Mouse (Mus musculus): Measurements from ENCODE around the gene Phc2. TPM values are rescaled to one million over a fixed set of nuclear protein-coding genes. Genes with fewer than 3 reads are reported as not detected.

Phc2 gene
- polyA plus RNA-seq, 1 experiment: 83.8 TPM

DNA sequence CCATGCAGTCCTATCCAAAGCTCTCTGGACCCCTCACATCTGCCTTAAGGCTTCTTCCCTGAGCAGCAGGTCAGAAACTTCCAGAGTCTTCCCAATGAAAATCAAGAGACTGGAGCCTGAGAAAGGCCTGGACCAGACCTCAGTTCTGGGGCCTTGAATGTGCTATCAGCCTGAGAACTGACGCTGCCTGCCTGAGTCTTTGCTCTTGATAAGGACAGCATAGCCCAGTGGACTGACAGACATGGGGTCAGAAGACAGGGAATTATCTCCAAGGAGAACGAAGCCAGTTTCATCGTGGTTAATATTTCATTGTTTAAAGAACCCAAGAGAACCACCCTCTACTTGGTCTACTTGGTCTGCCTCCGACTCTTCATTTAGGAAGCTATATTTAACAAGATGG lies 128.1 kb downstream of the Phc2 start:
- Histone ChIP-seq H3K36me3 (ENCODE audit: control insufficient read depth, insufficient read depth, low read length) (peaks cover 30% of the 10 kb centered on the region), H3K27ac (ENCODE audit: insufficient read depth, low read depth, low read length) (no peak overlapping the region), H3K4me1 (ENCODE audit: control insufficient read depth, insufficient read depth, insufficient read length, low read length) (peaks cover 2% of the 10 kb centered on the region; the same call in 1 of the 2 replicates), H3K4me3 (ENCODE audit: low read depth, low read length) (no peak overlapping the region), H3K27me3 (ENCODE audit: control insufficient read depth, insufficient read depth, low read length) (no peaks in the 10 kb centered on the region)
- TF ChIP-seq POLR2A (IDR thresholded peaks at IDR 0.05; ENCODE audit: low read depth, low read length) (no peak), CTCF (IDR thresholded peaks at IDR 0.05; ENCODE audit: extremely low read depth, insufficient read length, insufficient replicate concordance, low read depth, low read length) (no peak)
- WGBS: 63% methylated on average over 4 of the region's 4 CpGs

DNA sequence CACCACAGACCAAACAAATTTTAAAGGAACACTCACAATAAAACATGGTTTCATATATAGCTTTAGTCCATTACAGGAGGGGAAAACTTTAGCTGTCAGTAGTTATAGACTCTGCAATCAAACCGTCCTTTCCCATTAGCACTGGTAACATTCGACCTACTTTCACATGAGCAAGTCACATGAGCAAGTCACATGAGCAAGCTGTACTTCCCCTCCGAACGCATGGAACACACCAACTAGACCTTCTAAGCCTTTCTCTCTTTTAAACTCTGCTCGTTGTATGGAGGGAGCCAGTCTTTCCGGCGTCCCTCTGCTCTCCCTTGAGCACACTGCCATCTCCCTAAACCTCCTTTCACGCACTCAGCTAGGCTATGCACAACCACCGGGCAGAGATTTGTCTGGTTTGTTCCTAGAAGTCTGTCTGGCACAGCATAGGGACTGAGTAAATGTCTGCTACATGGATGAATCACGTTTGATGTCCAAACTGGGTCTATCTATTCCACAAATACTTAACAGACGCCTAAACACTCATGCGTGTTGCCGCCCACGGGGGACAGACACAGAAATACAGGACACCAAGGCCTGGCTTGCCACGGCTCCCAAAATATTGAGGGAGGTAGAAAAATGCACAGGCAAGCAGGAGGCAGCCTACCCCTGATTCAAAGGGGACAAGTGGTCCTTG lies 130.6 kb downstream of the Phc2 start:
- WGBS: 87% methylated on average over 15 of the region's 15 CpGs
- Histone ChIP-seq H3K4me3 (ENCODE audit: low read depth, low read length) (no peak overlapping the region), H3K36me3 (ENCODE audit: control insufficient read depth, insufficient read depth, low read length) (peaks cover 29% of the 10 kb centered on the region), H3K27ac (ENCODE audit: insufficient read depth, low read depth, low read length) (no peak overlapping the region), H3K27me3 (ENCODE audit: control insufficient read depth, insufficient read depth, low read length) (no peaks in the 10 kb centered on the region), H3K4me1 (ENCODE audit: control insufficient read depth, insufficient read depth, insufficient read length, low read length) (peaks cover 9% of the 10 kb centered on the region)
- TF ChIP-seq POLR2A (IDR thresholded peaks at IDR 0.05; ENCODE audit: low read depth, low read length) (no peak), CTCF (IDR thresholded peaks at IDR 0.05; ENCODE audit: extremely low read depth, insufficient read length, insufficient replicate concordance, low read depth, low read length) (no peak)

DNA sequence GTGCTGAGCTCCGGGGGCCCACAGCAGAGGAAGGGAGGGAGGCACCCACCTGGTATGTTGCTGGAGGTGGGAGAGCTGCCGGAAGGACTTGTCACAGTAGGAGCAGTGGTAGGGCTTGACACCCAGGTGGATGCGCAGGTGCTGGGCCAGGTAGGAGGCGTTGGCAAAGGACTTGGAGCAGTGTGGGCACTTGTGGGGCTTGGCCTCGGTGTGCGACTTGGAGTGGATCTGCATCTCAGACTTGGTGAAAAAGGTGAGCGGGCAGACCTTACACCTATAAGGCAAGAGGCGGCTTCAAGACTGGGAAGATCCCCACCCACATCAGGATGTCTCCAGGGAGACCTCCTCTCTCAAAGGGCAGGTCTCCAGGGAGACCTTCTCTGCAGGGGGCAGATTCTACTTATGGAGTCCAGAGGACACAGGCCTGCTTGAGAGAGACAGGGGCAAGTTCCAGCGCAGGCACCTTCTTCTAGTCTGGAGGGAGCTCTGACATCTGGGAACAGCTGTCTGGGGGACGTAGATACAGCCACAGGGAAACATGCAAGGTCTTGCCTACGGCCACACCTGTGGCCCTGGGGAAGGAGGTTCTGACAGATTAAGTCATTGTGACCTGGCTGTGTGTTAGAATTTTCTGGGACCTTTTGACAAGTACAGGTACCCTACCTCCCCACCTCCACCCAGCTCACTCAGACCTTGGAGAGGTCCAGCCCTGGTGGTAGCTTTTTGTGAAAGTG lies 131.6 kb downstream of the Phc2 start:
- H3K36me3 ChIP-seq (ENCODE audit: control insufficient read depth, insufficient read depth, low read length): peaks cover 23% of the 10 kb centered on the region

DNA sequence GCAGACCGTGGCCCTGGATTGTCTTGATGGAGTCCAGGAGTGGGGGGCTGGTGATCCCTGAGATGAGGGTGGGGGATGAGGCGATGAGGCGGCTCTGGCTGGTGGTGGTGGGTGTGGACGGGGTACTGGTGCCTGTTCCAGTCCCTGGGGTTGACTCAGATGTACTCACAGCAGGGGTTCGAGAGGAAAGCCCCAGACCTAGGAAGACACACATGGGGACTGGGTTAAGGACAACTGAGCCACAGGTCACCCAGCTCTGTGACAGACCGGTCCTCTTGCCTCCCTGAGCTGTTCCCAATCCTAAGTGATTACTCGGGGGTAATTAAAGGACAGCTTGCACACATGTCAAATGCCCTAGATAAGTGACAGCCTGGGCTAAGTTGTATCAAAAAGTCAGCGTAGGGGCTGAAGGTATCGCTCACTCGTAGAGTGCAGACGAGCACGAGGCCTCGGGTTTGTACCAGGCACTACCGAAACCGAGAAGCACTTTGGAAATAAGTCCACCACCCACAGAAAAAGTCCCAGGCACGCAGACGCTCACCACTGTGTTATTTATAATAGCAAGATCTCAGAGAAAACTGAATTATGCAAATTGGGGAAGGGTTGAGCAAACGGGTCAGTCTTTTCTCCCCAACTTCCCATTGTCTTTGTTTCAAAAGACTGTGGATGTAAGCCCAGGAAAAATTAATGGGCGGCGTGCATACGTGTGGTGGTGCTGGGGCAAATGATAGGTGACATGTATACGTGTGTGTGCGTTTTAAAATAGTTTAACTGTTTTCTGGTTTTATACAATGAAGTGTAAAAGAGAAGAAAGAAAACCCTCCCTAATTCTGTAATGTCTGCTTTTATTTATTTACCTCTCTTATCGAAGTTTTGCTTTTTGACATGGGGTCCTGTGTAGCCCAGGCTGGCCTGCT lies 132.8 kb downstream of the Phc2 start:
- H3K27me3 ChIP-seq (ENCODE audit: control insufficient read depth, insufficient read depth, low read length): no peaks in the 10 kb centered on the region
- peaks cover 9% of the 10 kb centered on the region for H3K4me1 ChIP-seq (ENCODE audit: control insufficient read depth, insufficient read depth, insufficient read length, low read length)
- WGBS: 91% methylated on average over 24 of the region's 24 CpGs
- H3K27ac ChIP-seq (ENCODE audit: insufficient read depth, low read depth, low read length): no peak overlapping the region
- H3K4me3 ChIP-seq (ENCODE audit: low read depth, low read length): no peak overlapping the region
- H3K36me3 ChIP-seq (ENCODE audit: control insufficient read depth, insufficient read depth, low read length): peaks cover 18% of the 10 kb centered on the region
- TF ChIP-seq CTCF (IDR thresholded peaks at IDR 0.05; ENCODE audit: extremely low read depth, insufficient read length, insufficient replicate concordance, low read depth, low read length) (no peak), POLR2A (IDR thresholded peaks at IDR 0.05; ENCODE audit: low read depth, low read length) (no peak)

More for the DNA sequence above, 131.6 kb downstream of the Phc2 start:
- H3K4me3 ChIP-seq (ENCODE audit: low read depth, low read length): no peak overlapping the region
- WGBS: 93% methylated on average over 11 of the region's 11 CpGs
- peaks cover 9% of the 10 kb centered on the region for H3K4me1 ChIP-seq (ENCODE audit: control insufficient read depth, insufficient read depth, insufficient read length, low read length)
- no peak overlapping the region for H3K27ac ChIP-seq (ENCODE audit: insufficient read depth, low read depth, low read length)
- H3K27me3 ChIP-seq (ENCODE audit: control insufficient read depth, insufficient read depth, low read length): no peaks in the 10 kb centered on the region
- TF ChIP-seq POLR2A (IDR thresholded peaks at IDR 0.05; ENCODE audit: low read depth, low read length) (no peak), CTCF (IDR thresholded peaks at IDR 0.05; ENCODE audit: extremely low read depth, insufficient read length, insufficient replicate concordance, low read depth, low read length) (no peak)

DNA sequence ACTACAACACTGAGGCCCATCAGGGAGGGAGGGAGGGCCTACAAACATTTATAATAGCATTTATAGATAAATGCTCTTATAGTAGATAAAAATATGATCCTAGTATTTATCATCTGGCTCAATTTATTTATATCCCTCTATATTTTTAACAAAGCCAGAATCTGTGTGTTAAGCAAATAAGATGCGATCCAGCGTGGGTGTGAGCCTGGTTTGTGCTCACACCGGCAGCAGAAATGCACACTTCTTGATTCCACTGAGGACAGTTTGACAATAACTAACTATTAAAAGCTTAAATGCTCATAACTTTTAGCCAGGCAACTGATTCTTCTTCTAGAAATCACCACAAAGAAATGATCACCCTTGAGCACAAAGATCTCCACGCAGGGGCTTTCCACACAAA lies 133.6 kb downstream of the Phc2 start:
- Histone ChIP-seq H3K27me3 (ENCODE audit: control insufficient read depth, insufficient read depth, low read length) (no peaks in the 10 kb centered on the region), H3K36me3 (ENCODE audit: control insufficient read depth, insufficient read depth, low read length) (peaks cover 18% of the 10 kb centered on the region), H3K4me1 (ENCODE audit: control insufficient read depth, insufficient read depth, insufficient read length, low read length) (peaks cover 9% of the 10 kb centered on the region), H3K27ac (ENCODE audit: insufficient read depth, low read depth, low read length) (no peak overlapping the region), H3K4me3 (ENCODE audit: low read depth, low read length) (no peak overlapping the region)
- 92% methylated on average over 4 of the region's 4 CpGs for WGBS
- TF ChIP-seq CTCF (IDR thresholded peaks at IDR 0.05; ENCODE audit: extremely low read depth, insufficient read length, insufficient replicate concordance, low read depth, low read length) (no peak), POLR2A (IDR thresholded peaks at IDR 0.05; ENCODE audit: low read depth, low read length) (no peak)

DNA sequence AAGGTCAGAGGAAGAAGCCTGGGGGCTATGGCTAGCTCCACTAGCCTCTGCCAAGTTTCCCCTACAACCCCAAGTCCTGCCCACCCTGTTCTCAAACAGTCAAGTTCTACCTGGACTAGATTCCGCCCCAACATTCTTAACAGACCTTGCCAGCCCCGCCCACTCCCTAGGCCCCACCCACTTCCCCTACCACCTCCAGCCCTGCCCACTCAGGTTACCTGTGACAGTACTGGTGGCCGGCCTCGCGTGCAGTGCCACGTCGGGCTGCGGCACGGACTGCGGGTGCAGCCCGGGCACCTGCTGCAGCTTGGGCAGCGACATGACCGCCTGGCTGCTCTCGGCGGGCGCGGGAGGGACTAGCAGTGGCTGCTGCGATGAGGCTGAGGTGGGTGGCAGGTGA lies 135.1 kb downstream of the Phc2 start:
- Histone ChIP-seq H3K4me1 (ENCODE audit: control insufficient read depth, insufficient read depth, insufficient read length, low read length) (peaks cover 18% of the 10 kb centered on the region), H3K36me3 (ENCODE audit: control insufficient read depth, insufficient read depth, low read length) (peaks cover 13% of the 10 kb centered on the region), H3K4me3 (ENCODE audit: low read depth, low read length) (peak overlapping the region; percentile 56), H3K27ac (ENCODE audit: insufficient read depth, low read depth, low read length) (no peak overlapping the region), H3K27me3 (ENCODE audit: control insufficient read depth, insufficient read depth, low read length) (no peaks in the 10 kb centered on the region)
- WGBS: 32% methylated on average over 18 of the region's 18 CpGs
- TF ChIP-seq POLR2A (IDR thresholded peaks at IDR 0.05; ENCODE audit: low read depth, low read length): no peak
- TF ChIP-seq CTCF (IDR thresholded peaks at IDR 0.05; ENCODE audit: extremely low read depth, insufficient read length, insufficient replicate concordance, low read depth, low read length): no peak

All from small intestine, adult 2 months (tissue).